Mouse (Mus musculus) macrophage (primary cell): ENCODE measurements around the gene Ftsj1. TPM values are rescaled to one million over a fixed set of nuclear protein-coding genes. Genes with fewer than 3 reads are reported as not detected.

Source experiments
- H3K27ac ChIP-seq: fragments of 350-480 bp; formaldehyde crosslinking; 2 replicates; pipeline ENCODE4 v1.9.0; 2021
- H3K36me3 ChIP-seq: fragments of 350-480 bp; formaldehyde crosslinking; 2 replicates; pipeline ENCODE4 v1.9.0; 2021; ENCODE audit errors: inconsistent target
- H3K4me3 ChIP-seq: fragments of 350-480 bp; formaldehyde crosslinking; 2 replicates; pipeline ENCODE4 v1.9.0; 2021; ENCODE audit errors: inconsistent target
- H3K79me2 ChIP-seq: fragments of 350-480 bp; formaldehyde crosslinking; 2 replicates; pipeline ENCODE4 v1.9.0; 2021; ENCODE audit errors: inconsistent target
- WGBS: methylation state at CpG from one replicate; pipeline ENCODE4 v1.1.7; 2026; ENCODE audit warnings: inconsistent platforms; ENCODE audit not compliant: missing documents; 5-methylcytosine and 5-hydroxymethylcytosine counted together
- polyA plus RNA-seq: library from polyadenylated mRNA; stranded (reverse); fragments of 250-400 nt; gene quantifications from 3 replicates; pipeline ENCODE4 v1.2.4, GENCODE M21; 2018; ENCODE audit warnings: inconsistent platforms

Gene Ftsj1
- polyA plus RNA-seq, 1 experiment from 2014 or later: 8.2 TPM

GRCm38 (mm10) chrX:8238804-8239395 lies 13.3 kb downstream of the Ftsj1 start:
- no peaks in the 10 kb centered on the region for H3K36me3 ChIP-seq
- no peak overlapping the region for H3K4me3 ChIP-seq
- 93% methylated on average over 12 of the region's 13 CpGs for WGBS
- H3K27ac ChIP-seq: no peak overlapping the region
- no peaks in the 10 kb centered on the region for H3K79me2 ChIP-seq

GRCm38 (mm10) chrX:8236704-8237103 lies 15.5 kb downstream of the Ftsj1 start:
- 100% methylated on average over 1 of the region's 2 CpGs for WGBS
- H3K36me3 ChIP-seq: no peaks in the 10 kb centered on the region
- H3K27ac ChIP-seq: no peak overlapping the region
- H3K79me2 ChIP-seq: no peaks in the 10 kb centered on the region
- no peak overlapping the region for H3K4me3 ChIP-seq

DNA sequence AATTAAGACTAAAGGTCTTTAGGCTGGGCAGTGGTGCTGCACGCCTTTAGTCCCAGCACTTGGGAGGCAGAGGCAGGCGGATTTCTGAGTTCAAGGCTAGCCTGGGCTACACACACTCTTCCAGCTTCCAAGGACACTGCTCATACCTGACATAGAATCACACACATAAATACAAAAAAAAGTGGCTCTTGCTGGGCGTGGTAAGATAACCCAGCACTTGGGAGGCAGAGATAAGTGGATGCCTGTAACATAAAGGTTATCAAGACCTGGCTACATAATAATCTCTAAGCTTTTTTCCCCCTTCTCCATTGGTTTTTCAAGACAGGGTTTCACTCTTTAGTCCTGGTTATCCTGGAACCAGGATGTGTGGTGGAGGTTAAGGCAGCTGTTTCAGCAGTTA lies 18.6 kb downstream of the Ftsj1 start:
- H3K36me3 ChIP-seq: no peaks in the 10 kb centered on the region
- whole genome bisulfite sequencing: 96% methylated on average over 2 of the region's 3 CpGs
- no peaks in the 10 kb centered on the region for H3K79me2 ChIP-seq
- H3K4me3 ChIP-seq: no peak overlapping the region
- H3K27ac ChIP-seq: no peak overlapping the region

GRCm38 (mm10) chrX:8230272-8230671 lies 21.9 kb downstream of the Ftsj1 start:
- Histone ChIP-seq H3K4me3 (no peak overlapping the region), H3K36me3 (no peaks in the 10 kb centered on the region), H3K79me2 (no peaks in the 10 kb centered on the region), H3K27ac (no peak overlapping the region)
- 81% methylated on average over 4 of the region's 4 CpGs for WGBS

DNA sequence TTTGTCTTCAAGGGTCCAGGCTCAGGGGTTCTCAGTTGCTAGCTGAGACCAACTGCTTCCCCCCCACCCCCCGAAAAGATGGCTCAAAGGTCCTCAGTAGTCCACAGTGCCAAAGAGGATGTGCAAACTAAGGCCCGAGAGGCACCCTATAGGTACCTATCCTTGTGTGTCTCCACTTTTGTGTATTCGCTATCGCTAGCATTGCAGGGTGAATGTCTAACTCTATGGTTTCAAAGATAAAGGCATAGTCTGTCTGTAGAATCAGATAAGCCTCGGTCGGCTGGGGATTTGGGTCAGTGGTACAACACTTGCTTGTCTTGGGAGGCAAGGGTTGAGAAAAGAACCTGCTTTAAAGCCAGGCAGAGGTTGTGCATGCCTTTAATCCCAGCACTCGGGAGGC lies 28.7 kb downstream of the Ftsj1 start:
- WGBS: 89% methylated on average over 4 of the region's 7 CpGs
- no peaks in the 10 kb centered on the region for H3K36me3 ChIP-seq
- no peaks in the 10 kb centered on the region for H3K79me2 ChIP-seq
- no peak overlapping the region for H3K4me3 ChIP-seq
- H3K27ac ChIP-seq: no peak overlapping the region

DNA sequence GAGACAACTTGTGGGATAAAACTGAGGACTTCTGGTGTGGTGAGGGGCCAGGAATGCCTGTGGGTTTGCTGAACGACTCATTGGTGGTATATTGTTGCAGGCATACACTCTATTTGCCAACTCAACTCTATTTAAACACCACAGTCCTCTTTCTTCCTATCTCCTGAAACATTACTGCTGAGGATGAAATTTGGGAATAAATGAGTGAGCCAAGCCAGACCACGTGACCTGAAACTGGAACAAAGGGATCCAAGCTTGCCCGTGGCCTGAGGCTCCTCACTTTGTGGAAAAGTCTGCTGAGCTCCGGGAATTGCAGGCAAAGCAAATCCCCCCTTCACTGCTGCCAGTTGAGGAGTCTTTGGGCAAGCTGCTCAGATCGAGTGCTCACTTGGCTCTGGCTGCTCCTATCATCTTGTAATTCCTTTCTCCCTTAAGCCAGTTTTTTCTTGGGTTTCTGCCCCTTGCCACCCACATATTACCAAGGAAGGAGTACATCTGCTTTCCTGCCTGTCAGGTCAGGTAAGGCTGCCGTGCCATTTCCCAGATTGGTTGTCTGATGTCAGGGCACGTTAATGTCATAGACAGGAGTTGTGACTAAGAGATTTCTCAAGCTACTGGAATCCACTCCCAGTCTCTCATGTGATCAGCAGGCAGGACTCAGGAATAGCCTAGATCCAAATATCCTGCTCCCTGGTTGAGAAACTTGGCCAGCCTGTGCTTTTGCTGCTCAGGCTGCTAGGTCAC lies 29.4 kb downstream of the Ftsj1 start:
- 90% methylated on average over 6 of the region's 7 CpGs for WGBS
- Histone ChIP-seq H3K27ac (no peak overlapping the region), H3K79me2 (no peaks in the 10 kb centered on the region)

DNA sequence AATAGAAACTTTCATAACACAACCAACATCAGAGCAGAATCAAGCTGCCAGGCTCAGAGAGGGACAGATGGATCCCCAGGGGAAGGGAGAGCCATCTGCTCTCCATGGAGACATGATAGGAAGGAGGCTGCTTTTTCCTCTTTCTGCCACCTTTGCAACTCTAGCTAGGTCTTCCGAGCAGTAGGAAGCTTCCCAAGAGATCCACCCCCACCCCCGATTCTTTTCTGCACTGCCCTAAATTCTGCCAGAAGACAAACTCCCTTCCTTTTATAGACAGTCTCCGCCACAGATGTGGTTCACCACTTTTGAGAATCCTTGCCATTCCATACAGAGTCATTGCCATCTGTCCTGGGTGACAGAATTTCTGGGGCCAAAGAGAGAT lies 29.9 kb downstream of the Ftsj1 start:
- no peaks in the 10 kb centered on the region for H3K36me3 ChIP-seq
- H3K4me3 ChIP-seq: no peak overlapping the region
- H3K79me2 ChIP-seq: no peaks in the 10 kb centered on the region
- WGBS: 85% methylated on average over 3 of the region's 3 CpGs
- no peak overlapping the region for H3K27ac ChIP-seq

More for the DNA sequence above, 29.4 kb downstream of the Ftsj1 start:
- no peak overlapping the region for H3K4me3 ChIP-seq
- H3K36me3 ChIP-seq: no peaks in the 10 kb centered on the region

- H3K79me2 ChIP-seq: no peaks in the 10 kb centered on the region
- H3K27ac ChIP-seq: no peak overlapping the region
- no peak overlapping the region for H3K4me3 ChIP-seq
- 86% methylated on average over 8 of the region's 8 CpGs for WGBS
- H3K36me3 ChIP-seq: no peaks in the 10 kb centered on the region
Observed at GRCm38 (mm10) chrX:8219651-8220050, 32.6 kb downstream of the Ftsj1 start.

GRCm38 (mm10) chrX:8218114-8218513 lies 34.1 kb downstream of the Ftsj1 start:
- WGBS: 92% methylated on average over 2 of the region's 2 CpGs
- no peak overlapping the region for H3K27ac ChIP-seq
- no peaks in the 10 kb centered on the region for H3K79me2 ChIP-seq
- no peaks in the 10 kb centered on the region for H3K36me3 ChIP-seq
- no peak overlapping the region for H3K4me3 ChIP-seq

DNA sequence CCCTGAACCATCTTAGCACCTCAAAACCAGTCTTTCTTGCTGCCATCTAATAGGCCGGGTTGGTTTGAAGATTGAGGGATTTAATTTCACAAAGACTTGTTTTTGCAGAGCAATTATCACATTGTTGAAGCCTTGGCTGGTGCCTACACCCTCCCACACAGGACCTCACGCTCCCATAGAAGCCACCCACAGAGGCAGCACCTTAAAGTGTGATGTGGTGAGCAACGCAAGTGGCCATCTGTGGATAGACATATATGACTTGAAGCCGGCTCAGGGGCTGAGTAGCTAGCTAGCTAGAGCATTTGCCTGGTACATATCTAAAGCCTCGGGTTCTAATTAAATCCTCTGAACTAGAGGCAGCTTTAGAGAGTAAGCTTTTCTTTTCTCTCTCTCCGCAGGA lies 34.8 kb downstream of the Ftsj1 start:
- Histone ChIP-seq H3K4me3 (no peak overlapping the region), H3K36me3 (no peaks in the 10 kb centered on the region), H3K79me2 (no peaks in the 10 kb centered on the region), H3K27ac (no peak overlapping the region)
- WGBS: 87% methylated on average over 6 of the region's 6 CpGs

DNA sequence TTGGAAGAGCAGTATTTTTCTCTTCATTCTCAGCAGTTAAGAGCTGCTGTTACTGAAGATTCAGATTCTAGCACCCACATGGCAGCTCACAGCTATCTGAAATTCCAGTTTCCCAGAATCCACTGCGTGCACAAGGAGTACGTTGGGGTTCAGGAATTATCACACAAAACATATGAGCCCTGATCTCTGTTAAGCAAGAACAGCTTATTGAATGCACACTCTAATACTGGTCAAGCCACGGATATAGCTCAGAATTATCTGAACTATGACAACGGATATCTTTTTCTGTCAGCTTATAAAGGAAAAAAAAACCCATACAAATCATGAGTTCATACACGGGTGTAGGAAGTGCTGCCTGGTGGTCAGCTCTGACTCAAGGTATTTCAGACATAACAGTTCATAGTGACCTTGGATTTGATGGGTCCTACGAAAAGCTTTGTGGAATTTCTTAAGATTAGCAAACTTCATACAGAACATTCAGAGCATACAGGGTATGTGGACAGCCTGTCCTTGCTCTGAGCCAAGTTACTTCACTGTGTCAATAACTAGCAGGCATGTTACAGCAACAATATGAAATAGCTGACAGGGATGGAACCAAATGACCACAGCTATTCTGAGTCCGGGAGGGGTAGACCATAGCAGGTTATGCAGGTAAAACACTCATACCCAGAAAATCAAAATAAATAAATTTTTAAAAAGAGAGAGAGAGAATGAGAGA lies 40.6 kb downstream of the Ftsj1 start:
- Histone ChIP-seq H3K79me2 (no peaks in the 10 kb centered on the region), H3K4me3 (no peak overlapping the region), H3K36me3 (no peaks in the 10 kb centered on the region), H3K27ac (no peak overlapping the region)
- WGBS: 77% methylated on average over 7 of the region's 7 CpGs

GRCm38 (mm10) chrX:8209720-8210119 lies 42.5 kb downstream of the Ftsj1 start:
- WGBS: 59% methylated on average over 2 of the region's 2 CpGs
- Histone ChIP-seq H3K79me2 (no peaks in the 10 kb centered on the region), H3K27ac (no peak overlapping the region), H3K4me3 (no peak overlapping the region), H3K36me3 (no peaks in the 10 kb centered on the region)

- no peaks in the 10 kb centered on the region for H3K36me3 ChIP-seq
- no peaks in the 10 kb centered on the region for H3K79me2 ChIP-seq
- H3K27ac ChIP-seq: no peak overlapping the region
- no peak overlapping the region for H3K4me3 ChIP-seq
- 52% methylated on average over 4 of the region's 4 CpGs for WGBS
Observed at GRCm38 (mm10) chrX:8207224-8207623, 45.0 kb downstream of the Ftsj1 start.

GRCm38 (mm10) chrX:8206694-8207197 lies 45.5 kb downstream of the Ftsj1 start:
- H3K79me2 ChIP-seq: no peaks in the 10 kb centered on the region
- no peaks in the 10 kb centered on the region for H3K36me3 ChIP-seq
- 33% methylated on average over 7 of the region's 11 CpGs for WGBS
- H3K4me3 ChIP-seq: peak overlapping the region; percentile 27
- no peak overlapping the region for H3K27ac ChIP-seq
